Mouse (Mus musculus): Measurements from ENCODE around the gene Hbq1a. TPM values are rescaled to one million over a fixed set of nuclear protein-coding genes. Genes with fewer than 3 reads are reported as not detected.

Gene Hbq1a
- total and polyA plus RNA-seq, 3 experiments = 0.29 to 0.46 TPM; not detected in 1

- no peak for TF ChIP-seq ELF1 (IDR thresholded peaks at IDR 0.05; ENCODE audit: low read depth, low read length)
- TF ChIP-seq TAL1 (IDR thresholded peaks at IDR 0.05; ENCODE audit: low read length) = no peak
- TF ChIP-seq RAD21 (IDR thresholded peaks at IDR 0.05; ENCODE audit: low read depth, low read length) = no peak
- no peak for TF ChIP-seq POLR2AphosphoS5 (IDR thresholded peaks at IDR 0.05; ENCODE audit: borderline replicate concordance, low read depth, low read length)
- TF ChIP-seq GATA1 (IDR thresholded peaks at IDR 0.05; ENCODE audit: low read depth, low read length) = no peak
- no peak for TF ChIP-seq MAX (IDR thresholded peaks at IDR 0.05; ENCODE audit: low read length)
- TF ChIP-seq ZMIZ1 (IDR thresholded peaks at IDR 0.05; ENCODE audit: low read depth, low read length) = no peak
- no peak for TF ChIP-seq USF2 (IDR thresholded peaks at IDR 0.05; ENCODE audit: borderline replicate concordance in 1 of 2, insufficient read depth in 1 of 2, low read depth in 1 of 2, low read length in 2 of 2)
These were observed 31.9 kb upstream of the Hbq1a start for GRCm38 (mm10) chr11:32267964-32268363.

GRCm38 (mm10) chr11:32268952-32269351 is 30.9 kb upstream of the Hbq1a start:
- Histone ChIP-seq H3K36me3 (ENCODE audit: control insufficient read depth in 1 of 2, insufficient read depth in 2 of 2, low read length in 2 of 2) (peaks cover 0 to 48% of the 10 kb centered on the region in 2 experiments; a peak in 2 of 4 replicates), H3K4me3 (ENCODE audit: control insufficient read depth in 1 of 2, insufficient read depth in 1 of 2, low read depth in 2 of 2, low read length in 2 of 2) (peak overlapping the region; percentile 2 to 42; a peak in 3 of 4 replicates), H3K79me2 (ENCODE audit: control insufficient read depth, insufficient read depth, low read length, poor library complexity) (peaks cover 5% of the 10 kb centered on the region), H3K9ac (ENCODE audit: control insufficient read depth, low read depth, low read length, poor library complexity, severe bottlenecking) (peak overlapping the region; percentile 33; the same call in 1 of the 2 replicates), H3K27ac (ENCODE audit: control insufficient read depth, low read depth, low read length) (peak overlapping the region; percentile 74), H3K9me3 (replicated peaks; ENCODE audit: insufficient read depth, low read length) (no peaks in the 10 kb centered on the region), H3K27me3 (ENCODE audit: control insufficient read depth in 1 of 2, insufficient read depth in 2 of 2, low read length in 2 of 2) (no peaks in the 10 kb centered on the region), H3K4me1 (ENCODE audit: control insufficient read depth in 1 of 2, insufficient read depth in 2 of 2, low read length in 2 of 2) (peaks cover 28 to 47% of the 10 kb centered on the region in 2 experiments)
- DNase-seq (ENCODE audit: low read depth, low spot score) = peak; percentile 84
- no peak for TF ChIP-seq KAT2A (conservative IDR thresholded peaks at IDR 0.05; ENCODE audit: low read depth, low read length)
- no peak for TF ChIP-seq JUND (IDR thresholded peaks at IDR 0.05; ENCODE audit: low read depth, low read length)
- no peak for TF ChIP-seq MXI1 (IDR thresholded peaks at IDR 0.05; ENCODE audit: low read depth, low read length)
- TF ChIP-seq TBP (IDR thresholded peaks at IDR 0.05; ENCODE audit: low read depth, low read length) = no peak
- TF ChIP-seq MYB (IDR thresholded peaks at IDR 0.05; ENCODE audit: low read depth, low read length) = no peak
- TF ChIP-seq TCF12 (IDR thresholded peaks at IDR 0.05; ENCODE audit: low read depth, low read length) = peak; percentile 95
- TF ChIP-seq MEF2A (IDR thresholded peaks at IDR 0.05; ENCODE audit: extremely low read depth, insufficient replicate concordance, low read depth, low read length, poor library complexity, severe bottlenecking) = no peak
- TF ChIP-seq CHD1 (IDR thresholded peaks at IDR 0.05; ENCODE audit: low read depth, low read length) = no peak
- TF ChIP-seq NRF1 (IDR thresholded peaks at IDR 0.05; ENCODE audit: insufficient read depth, low read depth, low read length, poor library complexity, severe bottlenecking) = no peak
- peak; percentile 54; the same call in 1 of the 2 replicates for TF ChIP-seq BHLHE40 (IDR thresholded peaks at IDR 0.05; ENCODE audit: borderline replicate concordance, low read depth, low read length)
- TF ChIP-seq USF2 (IDR thresholded peaks at IDR 0.05; ENCODE audit: borderline replicate concordance in 1 of 2, insufficient read depth in 1 of 2, low read depth in 1 of 2, low read length in 2 of 2) = no peak
- no peak for TF ChIP-seq ZKSCAN1 (IDR thresholded peaks at IDR 0.05; ENCODE audit: low read depth, low read length)
- peak in 1 of 2 experiments; percentile 29; a peak in 1 of 4 replicates for TF ChIP-seq POLR2A (IDR thresholded peaks at IDR 0.05; ENCODE audit: control insufficient read depth in 1 of 2, insufficient read depth in 1 of 2, low read depth in 1 of 2, low read length in 2 of 2, poor library complexity in 1 of 2)
- TF ChIP-seq HCFC1 (IDR thresholded peaks at IDR 0.05; ENCODE audit: low read depth, low read length) = peak; percentile 39; the same call in 1 of the 2 replicates
- no peak for TF ChIP-seq POLR2AphosphoS5 (IDR thresholded peaks at IDR 0.05; ENCODE audit: borderline replicate concordance, low read depth, low read length)
- no peak for TF ChIP-seq CTCF (IDR thresholded peaks at IDR 0.05 in 2 of 3, conservative IDR thresholded peaks at IDR 0.05 in 1 of 3; ENCODE audit: control insufficient read depth in 1 of 3, insufficient read depth in 1 of 3, low read depth in 2 of 3, low read length in 3 of 3, poor library complexity in 1 of 3, severe bottlenecking in 1 of 3)
- TF ChIP-seq RCOR1 (IDR thresholded peaks at IDR 0.05; ENCODE audit: low read depth, low read length) = peak; percentile 63; the same call in 1 of the 2 replicates
- peak; percentile 14; the same call in 1 of the 2 replicates for TF ChIP-seq ELF1 (IDR thresholded peaks at IDR 0.05; ENCODE audit: low read depth, low read length)
- TF ChIP-seq ZC3H11A (IDR thresholded peaks at IDR 0.05; ENCODE audit: low read depth, low read length) = no peak
- TF ChIP-seq SMC3 (IDR thresholded peaks at IDR 0.05; ENCODE audit: low read depth, low read length) = peak; percentile 2; the same call in 1 of the 2 replicates
- 0 out of 2 replicates have a peak, but pooled peaks have one; percentile 36 for TF ChIP-seq ZMIZ1 (IDR thresholded peaks at IDR 0.05; ENCODE audit: low read depth, low read length)
- no peak for TF ChIP-seq E2F4 (IDR thresholded peaks at IDR 0.05; ENCODE audit: borderline replicate concordance, low read depth, low read length)
- peak; percentile 43 for TF ChIP-seq NELFE (IDR thresholded peaks at IDR 0.05; ENCODE audit: low read depth, low read length)
- TF ChIP-seq SIN3A (IDR thresholded peaks at IDR 0.05; ENCODE audit: low read length) = 0 out of 2 replicates have a peak, but pooled peaks have one; percentile 44
- TF ChIP-seq TAL1 (IDR thresholded peaks at IDR 0.05; ENCODE audit: low read length) = peak; percentile 88
- TF ChIP-seq EP300 (IDR thresholded peaks at IDR 0.05; ENCODE audit: low read depth in 1 of 2, low read length in 2 of 2) = peak; percentile 88 to 92
- peak; percentile 92 for TF ChIP-seq GATA1 (IDR thresholded peaks at IDR 0.05; ENCODE audit: low read depth, low read length)
- TF ChIP-seq MAX (IDR thresholded peaks at IDR 0.05; ENCODE audit: low read length) = no peak

More at GRCm38 (mm10) chr11:32267964-32268363, 31.9 kb upstream of the Hbq1a start:
- H3K9me3 ChIP-seq (replicated peaks; ENCODE audit: insufficient read depth, low read length) = no peaks in the 10 kb centered on the region
- peak; percentile 45 for DNase-seq (ENCODE audit: low read depth, low spot score)
- peak overlapping the region; percentile 74 for H3K27ac ChIP-seq (ENCODE audit: control insufficient read depth, low read depth, low read length)
- peaks cover 0 to 48% of the 10 kb centered on the region in 2 experiments; a peak in 2 of 4 replicates for H3K36me3 ChIP-seq (ENCODE audit: control insufficient read depth in 1 of 2, insufficient read depth in 2 of 2, low read length in 2 of 2)
- peaks cover 28 to 47% of the 10 kb centered on the region in 2 experiments for H3K4me1 ChIP-seq (ENCODE audit: control insufficient read depth in 1 of 2, insufficient read depth in 2 of 2, low read length in 2 of 2)
- peak overlapping the region; percentile 63 for H3K9ac ChIP-seq (ENCODE audit: control insufficient read depth, low read depth, low read length, poor library complexity, severe bottlenecking)
- H3K4me3 ChIP-seq (ENCODE audit: control insufficient read depth in 1 of 2, insufficient read depth in 1 of 2, low read depth in 2 of 2, low read length in 2 of 2) = peak overlapping the region; percentile 32 to 74
- no peaks in the 10 kb centered on the region for H3K27me3 ChIP-seq (ENCODE audit: control insufficient read depth in 1 of 2, insufficient read depth in 2 of 2, low read length in 2 of 2)
- peaks cover 5% of the 10 kb centered on the region for H3K79me2 ChIP-seq (ENCODE audit: control insufficient read depth, insufficient read depth, low read length, poor library complexity)

All from MEL (cell line).